Mouse (Mus musculus): Measurements from ENCODE around the gene Samd10. TPM values are rescaled to one million over a fixed set of nuclear protein-coding genes. Genes with fewer than 3 reads are reported as not detected.
A peak's percentile ranks its signal among the peaks of the same experiment; 100 is the strongest.

Gene Samd10
- polyA plus RNA-seq, 1 experiment from 2014 or later = 2.6 TPM

DNA sequence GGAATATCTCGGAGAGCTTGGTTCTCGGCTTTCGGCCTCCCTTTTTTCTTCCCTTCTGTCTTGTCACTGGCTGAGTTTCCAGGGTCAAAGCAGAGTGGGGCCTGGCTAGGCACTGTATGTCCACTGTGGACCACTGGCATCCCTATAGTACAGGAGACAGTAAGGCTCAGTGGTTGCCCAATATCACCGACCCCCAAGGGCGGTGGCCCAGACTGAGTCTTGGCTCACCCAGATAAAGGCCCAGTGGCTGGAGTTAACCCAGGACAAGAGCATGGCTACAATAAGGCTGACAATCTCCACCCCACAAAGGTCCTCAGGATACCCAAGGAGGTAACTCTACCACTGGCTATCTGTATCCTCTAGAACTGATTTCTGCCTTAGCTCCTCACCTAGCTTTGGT is 8.5 kb downstream of the Samd10 start:
- Histone ChIP-seq H3K27me3 (0 out of 2 replicates have a peak, but pooled peaks cover 3% of the 10 kb centered on the region), H3K4me2 (no peak overlapping the region), H3K4me1 (replicated peaks) (peaks cover 40% of the 10 kb centered on the region), H3K36me3 (replicated peaks) (peaks cover 51% of the 10 kb centered on the region), H3K9ac (no peak overlapping the region), H3K9me3 (replicated peaks) (no peaks in the 10 kb centered on the region), H3K27ac (replicated peaks) (no peak overlapping the region), H3K4me3 (replicated peaks) (no peak overlapping the region)
- 65% methylated on average over 5 of the region's 5 CpGs for WGBS (ENCODE audit: insufficient replicate concordance)
- ATAC-seq (ENCODE audit: insufficient read depth) = no peak

DNA sequence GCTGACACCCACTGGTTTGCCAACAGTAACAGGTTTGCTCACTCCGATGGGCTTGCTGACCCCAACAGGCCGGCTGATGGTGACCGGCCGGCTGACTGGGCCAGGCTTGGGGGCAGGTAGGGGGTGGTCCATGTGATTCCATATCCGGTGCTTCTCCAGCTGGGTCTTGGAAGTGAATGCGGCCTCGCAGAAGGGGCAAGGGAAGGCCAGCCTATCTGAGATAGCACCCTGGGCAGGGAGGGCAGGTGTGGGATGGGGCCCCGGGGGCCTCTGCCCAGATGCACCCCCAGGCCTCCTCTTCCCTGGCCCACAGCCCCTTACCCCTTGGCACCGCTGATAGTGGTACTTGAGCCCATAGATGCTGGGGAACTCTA is 9.3 kb downstream of the Samd10 start:
- Histone ChIP-seq H3K36me3 (replicated peaks) (peaks cover 58% of the 10 kb centered on the region), H3K4me1 (replicated peaks) (peaks cover 40% of the 10 kb centered on the region), H3K9me3 (replicated peaks) (no peaks in the 10 kb centered on the region), H3K27me3 (no peaks in the 10 kb centered on the region), H3K9ac (no peak overlapping the region), H3K4me3 (replicated peaks) (no peak overlapping the region), H3K27ac (replicated peaks) (no peak overlapping the region), H3K4me2 (no peak overlapping the region)
- 87% methylated on average over 9 of the region's 9 CpGs for WGBS (ENCODE audit: insufficient replicate concordance)
- no peak for ATAC-seq (ENCODE audit: insufficient read depth)

DNA sequence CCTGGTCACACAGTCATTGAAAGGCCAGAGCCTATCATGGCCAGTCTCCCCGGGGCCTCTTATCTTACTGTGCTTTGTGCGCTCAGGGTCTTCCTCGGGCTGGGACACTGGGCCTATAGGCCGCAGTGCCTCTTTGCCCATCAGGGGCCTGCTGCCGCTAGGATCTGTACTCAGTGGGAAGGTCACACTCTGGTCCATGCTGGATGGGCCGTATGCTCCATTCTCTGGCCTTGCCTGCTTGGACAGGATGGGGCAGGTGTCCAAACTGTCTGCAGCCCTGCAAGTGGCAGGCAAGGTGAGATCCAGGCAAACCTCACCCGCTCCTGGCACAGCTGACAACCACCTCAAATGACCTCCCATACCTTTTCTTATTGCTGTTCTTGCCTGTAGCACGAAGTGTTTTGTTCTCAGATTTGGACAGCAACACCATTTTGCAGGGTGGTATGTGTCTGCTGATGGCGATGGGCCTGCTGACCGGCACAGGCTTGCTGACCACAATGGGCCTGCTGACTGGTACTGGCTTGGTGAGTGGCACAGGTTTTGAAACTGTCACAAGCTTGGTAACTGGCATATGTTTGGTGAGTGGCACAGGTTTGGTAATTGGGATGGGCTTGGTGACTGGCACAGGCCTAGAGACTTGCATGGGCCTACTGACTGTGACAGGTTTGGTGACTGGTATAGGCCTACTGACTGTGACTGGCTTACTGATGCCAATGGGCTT is 9.8 kb downstream of the Samd10 start:
- Histone ChIP-seq H3K4me3 (replicated peaks) (no peak overlapping the region), H3K9ac (no peak overlapping the region), H3K36me3 (replicated peaks) (peaks cover 58% of the 10 kb centered on the region), H3K4me1 (replicated peaks) (peaks cover 40% of the 10 kb centered on the region), H3K4me2 (no peak overlapping the region), H3K27ac (replicated peaks) (no peak overlapping the region), H3K9me3 (replicated peaks) (no peaks in the 10 kb centered on the region), H3K27me3 (no peaks in the 10 kb centered on the region)
- ATAC-seq (ENCODE audit: insufficient read depth) = no peak
- WGBS (ENCODE audit: insufficient replicate concordance) = 81% methylated on average over 10 of the region's 10 CpGs

DNA sequence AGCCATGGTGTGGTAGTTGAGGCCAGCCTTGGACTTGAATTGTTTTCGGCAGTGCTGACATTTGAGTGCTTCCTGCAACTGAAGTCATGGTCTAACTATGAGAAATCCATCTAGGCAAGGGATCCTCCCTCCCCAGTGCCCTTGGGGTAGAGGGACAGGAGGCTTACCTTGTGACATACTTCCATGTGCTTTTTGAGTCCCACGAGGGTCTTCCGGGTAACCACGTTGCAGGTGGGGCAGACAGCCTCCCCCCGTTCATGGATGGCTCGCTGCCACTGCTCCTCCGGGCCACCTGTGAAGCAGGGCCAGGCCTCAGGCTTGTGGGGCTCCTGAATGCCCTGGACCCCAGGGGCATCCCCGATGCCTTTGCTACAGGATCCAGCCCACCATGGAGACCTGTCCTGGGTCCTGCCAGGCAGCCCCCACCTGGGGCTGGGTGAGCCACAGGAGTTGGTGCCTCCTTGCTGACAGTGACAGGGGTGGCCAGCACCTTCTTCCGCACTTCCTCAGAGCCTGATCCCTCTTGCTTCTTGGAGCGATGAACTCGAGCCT is 10.7 kb downstream of the Samd10 start:
- H3K9me3 ChIP-seq (replicated peaks) = no peaks in the 10 kb centered on the region
- H3K9ac ChIP-seq = no peak overlapping the region
- H3K4me2 ChIP-seq = no peak overlapping the region
- H3K4me3 ChIP-seq (replicated peaks) = no peak overlapping the region
- WGBS (ENCODE audit: insufficient replicate concordance) = 83% methylated on average over 11 of the region's 11 CpGs
- H3K36me3 ChIP-seq (replicated peaks) = peaks cover 58% of the 10 kb centered on the region
- H3K4me1 ChIP-seq (replicated peaks) = peaks cover 36% of the 10 kb centered on the region
- H3K27ac ChIP-seq (replicated peaks) = no peak overlapping the region
- ATAC-seq (ENCODE audit: insufficient read depth) = no peak
- H3K27me3 ChIP-seq = no peaks in the 10 kb centered on the region

DNA sequence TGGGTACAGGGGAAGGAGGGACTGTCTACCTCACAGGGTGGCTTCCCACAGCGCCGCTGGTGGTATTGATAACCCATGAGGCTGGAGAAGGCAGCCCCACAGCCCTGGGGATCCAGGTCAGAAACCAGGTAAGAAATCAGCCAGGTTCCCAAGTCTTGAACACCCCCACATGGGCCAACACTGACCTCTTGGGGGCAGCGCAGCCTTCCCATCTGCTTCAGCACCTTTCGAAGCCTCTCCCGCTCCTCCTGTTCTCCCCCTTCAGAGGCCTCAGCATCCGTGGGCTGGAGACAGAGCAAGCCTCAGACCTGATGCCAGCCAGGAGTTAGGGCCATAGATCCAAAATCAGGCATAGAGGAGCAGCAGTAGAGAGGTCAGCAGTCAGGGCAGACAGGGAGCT is 11.2 kb downstream of the Samd10 start:
- 72% methylated on average over 6 of the region's 6 CpGs for WGBS (ENCODE audit: insufficient replicate concordance)
- Histone ChIP-seq H3K9ac (no peak overlapping the region), H3K9me3 (replicated peaks) (no peaks in the 10 kb centered on the region), H3K4me3 (replicated peaks) (no peak overlapping the region), H3K27me3 (no peaks in the 10 kb centered on the region), H3K27ac (replicated peaks) (no peak overlapping the region), H3K4me1 (replicated peaks) (peaks cover 31% of the 10 kb centered on the region), H3K36me3 (replicated peaks) (peaks cover 58% of the 10 kb centered on the region), H3K4me2 (no peak overlapping the region)
- no peak for ATAC-seq (ENCODE audit: insufficient read depth)

DNA sequence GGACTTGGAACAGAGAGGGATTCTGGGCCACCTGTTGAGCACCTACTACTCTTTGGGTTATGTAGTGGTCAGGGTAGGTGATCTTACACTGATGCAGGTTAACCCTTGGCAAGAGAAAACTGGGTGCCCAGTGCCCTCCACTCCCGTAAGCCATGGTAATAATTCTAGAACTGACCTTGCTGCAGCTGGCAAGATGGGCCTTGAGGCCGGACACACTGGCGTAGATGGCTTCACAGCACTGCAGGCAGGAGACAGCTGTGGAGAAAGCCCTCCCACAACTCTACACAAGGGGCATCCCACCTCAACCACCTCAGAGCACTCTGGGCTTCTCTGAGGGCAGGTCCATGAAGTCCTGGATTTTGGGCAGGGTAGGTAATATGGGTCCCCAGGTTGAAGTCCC is 12.9 kb downstream of the Samd10 start:
- 83% methylated on average over 3 of the region's 3 CpGs for WGBS (ENCODE audit: insufficient replicate concordance)
- Histone ChIP-seq H3K36me3 (replicated peaks) (peaks cover 58% of the 10 kb centered on the region), H3K9ac (no peak overlapping the region)

DNA sequence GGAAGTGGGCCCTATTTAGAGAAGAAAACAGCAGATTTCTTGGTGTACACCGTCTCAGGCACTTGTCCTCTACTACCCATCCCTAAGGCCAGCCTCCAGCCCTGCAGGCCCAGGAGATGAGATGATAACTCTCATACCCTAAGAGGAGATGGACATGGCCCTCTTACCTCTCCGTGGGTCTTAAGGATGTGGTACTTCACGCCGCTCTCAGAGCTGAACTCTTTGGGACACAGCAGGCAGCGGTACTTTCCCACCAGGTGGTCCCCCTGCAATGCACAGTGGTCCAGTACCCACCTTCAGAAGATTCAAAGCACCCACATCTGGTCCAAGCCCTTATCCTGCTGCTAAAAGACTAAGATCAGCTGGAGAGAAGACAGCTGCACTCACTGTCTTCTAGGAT is 13.5 kb downstream of the Samd10 start:
- H3K27me3 ChIP-seq = no peaks in the 10 kb centered on the region
- H3K4me1 ChIP-seq (replicated peaks) = peaks cover 28% of the 10 kb centered on the region
- H3K4me3 ChIP-seq (replicated peaks) = no peak overlapping the region
- ATAC-seq (ENCODE audit: insufficient read depth) = no peak
- H3K36me3 ChIP-seq (replicated peaks) = peaks cover 56% of the 10 kb centered on the region
- H3K27ac ChIP-seq (replicated peaks) = no peak overlapping the region
- H3K9ac ChIP-seq = no peak overlapping the region
- no peaks in the 10 kb centered on the region for H3K9me3 ChIP-seq (replicated peaks)
- WGBS (ENCODE audit: insufficient replicate concordance) = 65% methylated on average over 5 of the region's 5 CpGs
- H3K4me2 ChIP-seq = no peak overlapping the region

More for the DNA sequence above, 12.9 kb downstream of the Samd10 start:
- Histone ChIP-seq H3K4me2 (no peak overlapping the region), H3K4me3 (replicated peaks) (no peak overlapping the region), H3K9me3 (replicated peaks) (no peaks in the 10 kb centered on the region), H3K27ac (replicated peaks) (no peak overlapping the region), H3K27me3 (no peaks in the 10 kb centered on the region), H3K4me1 (replicated peaks) (peaks cover 29% of the 10 kb centered on the region)
- ATAC-seq (ENCODE audit: insufficient read depth) = no peak

DNA sequence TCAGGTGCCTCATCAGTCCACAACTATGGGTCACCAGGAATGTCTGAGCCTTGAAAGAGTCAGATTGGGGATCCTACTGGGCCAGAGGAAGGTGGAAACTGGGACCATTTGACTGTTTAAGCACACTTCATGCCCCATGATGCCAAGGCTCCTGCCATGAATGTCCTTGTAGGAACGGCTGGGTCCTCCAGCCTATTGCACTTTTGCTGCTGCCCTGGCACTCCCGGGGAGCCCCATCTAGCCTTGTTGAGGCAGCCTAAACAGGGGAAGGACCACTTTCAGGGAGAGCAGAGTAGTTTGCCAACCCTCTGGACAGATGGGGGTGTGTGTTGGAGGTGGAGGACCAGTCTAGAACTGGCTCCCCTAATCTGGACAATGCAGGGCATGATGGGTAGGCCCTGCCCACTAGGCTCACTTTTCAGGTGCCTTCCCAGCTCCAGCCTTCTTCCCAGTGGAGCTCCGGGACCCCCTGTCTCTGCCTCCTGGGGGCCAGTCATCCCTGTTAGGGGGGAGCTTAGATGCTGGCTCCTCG is 14.5 kb downstream of the Samd10 start, which contains the start of gene Uckl1:
Gene Uckl1 (minus strand): TSS at position 482 of the 532 bp plus-strand sequence.
- 70% methylated on average over 4 of the region's 4 CpGs for WGBS (ENCODE audit: insufficient replicate concordance)
- Histone ChIP-seq H3K27me3 (no peaks in the 10 kb centered on the region), H3K36me3 (replicated peaks) (peaks cover 46% of the 10 kb centered on the region), H3K9me3 (replicated peaks) (no peaks in the 10 kb centered on the region), H3K27ac (replicated peaks) (no peak within 1 kb of the TSS), H3K4me3 (replicated peaks) (no peak within 1 kb of the TSS), H3K9ac (no peak within 1 kb of the TSS), H3K4me1 (replicated peaks) (peaks cover 30% of the 10 kb centered on the region), H3K4me2 (no peak within 1 kb of the TSS)
- ATAC-seq (ENCODE audit: insufficient read depth) = no peak

DNA sequence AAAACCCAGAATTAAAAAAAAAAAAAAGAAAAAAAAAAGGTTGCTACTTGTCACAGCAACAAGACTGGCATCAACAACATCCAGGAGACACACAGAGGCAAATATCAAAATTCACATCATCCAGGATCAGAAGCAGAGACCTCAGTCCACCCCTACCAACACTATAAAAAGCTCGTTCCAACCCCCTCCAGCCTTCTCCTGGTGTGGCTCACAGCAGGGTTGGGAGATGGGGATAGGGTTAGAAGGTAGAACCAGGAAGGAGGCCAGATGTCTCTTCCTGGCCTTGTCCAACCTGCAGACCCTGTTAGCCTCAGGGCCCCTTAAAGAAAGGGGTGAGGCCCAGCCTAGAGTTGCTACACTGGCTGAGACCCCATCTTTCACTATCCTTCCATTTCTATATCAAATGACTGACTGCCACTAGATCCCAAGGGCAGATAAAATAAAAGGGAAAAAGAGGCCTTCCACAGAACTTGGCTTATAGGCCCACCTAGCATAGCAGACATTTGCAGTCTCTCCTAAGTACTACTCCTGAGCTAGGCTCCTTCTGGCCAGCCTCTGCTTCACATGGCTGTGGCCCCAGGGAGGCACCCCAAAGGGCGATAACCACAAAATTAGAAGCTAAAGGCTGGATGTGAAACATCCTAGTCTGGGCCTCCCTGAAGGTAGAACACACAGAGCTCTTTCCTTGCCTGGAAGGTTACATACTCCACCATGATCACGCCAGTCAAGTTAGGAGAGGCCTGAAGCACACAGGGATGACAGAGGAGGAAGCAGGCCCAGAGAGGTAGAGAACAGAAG is 15.4 kb downstream of the Samd10 start:
- Histone ChIP-seq H3K4me1 (replicated peaks) (peaks cover 38% of the 10 kb centered on the region), H3K36me3 (replicated peaks) (peaks cover 38% of the 10 kb centered on the region), H3K27me3 (no peaks in the 10 kb centered on the region), H3K9me3 (replicated peaks) (no peaks in the 10 kb centered on the region), H3K9ac (no peak overlapping the region), H3K4me3 (replicated peaks) (no peak overlapping the region), H3K4me2 (no peak overlapping the region), H3K27ac (replicated peaks) (no peak overlapping the region)
- ATAC-seq (ENCODE audit: insufficient read depth) = no peak
- 58% methylated on average over 3 of the region's 3 CpGs for WGBS (ENCODE audit: insufficient replicate concordance)

DNA sequence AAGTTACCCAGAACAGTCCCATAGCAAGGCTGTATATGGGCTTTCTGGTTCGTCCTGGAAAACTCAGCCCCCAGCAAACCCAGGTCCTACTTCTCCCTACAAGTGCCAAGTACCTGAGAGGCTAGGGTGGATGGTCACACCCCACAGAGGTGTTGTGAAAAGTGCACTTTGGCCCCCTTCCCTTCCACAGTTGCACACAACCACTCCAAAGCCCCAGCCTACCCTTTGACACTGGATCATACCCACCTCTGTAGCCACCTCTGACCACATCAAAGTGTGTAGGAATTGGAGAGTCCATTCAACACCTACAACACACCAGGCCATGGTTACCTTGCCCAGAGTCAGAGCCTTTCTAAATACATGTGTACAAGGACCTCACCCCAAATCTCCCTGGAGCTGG is 16.1 kb downstream of the Samd10 start:
- no peaks in the 10 kb centered on the region for H3K27me3 ChIP-seq
- H3K4me3 ChIP-seq (replicated peaks) = no peak overlapping the region
- peak overlapping the region; percentile 94; the same call in 1 of the 2 replicates for H3K27ac ChIP-seq (replicated peaks)
- no peak for ATAC-seq (ENCODE audit: insufficient read depth)
- peaks cover 45% of the 10 kb centered on the region for H3K4me1 ChIP-seq (replicated peaks)
- WGBS (ENCODE audit: insufficient replicate concordance) = 63% methylated on average over 1 of the region's 1 CpGs
- peaks cover 30% of the 10 kb centered on the region for H3K36me3 ChIP-seq (replicated peaks)
- H3K4me2 ChIP-seq = no peak overlapping the region
- no peaks in the 10 kb centered on the region for H3K9me3 ChIP-seq (replicated peaks)
- H3K9ac ChIP-seq = no peak overlapping the region

DNA sequence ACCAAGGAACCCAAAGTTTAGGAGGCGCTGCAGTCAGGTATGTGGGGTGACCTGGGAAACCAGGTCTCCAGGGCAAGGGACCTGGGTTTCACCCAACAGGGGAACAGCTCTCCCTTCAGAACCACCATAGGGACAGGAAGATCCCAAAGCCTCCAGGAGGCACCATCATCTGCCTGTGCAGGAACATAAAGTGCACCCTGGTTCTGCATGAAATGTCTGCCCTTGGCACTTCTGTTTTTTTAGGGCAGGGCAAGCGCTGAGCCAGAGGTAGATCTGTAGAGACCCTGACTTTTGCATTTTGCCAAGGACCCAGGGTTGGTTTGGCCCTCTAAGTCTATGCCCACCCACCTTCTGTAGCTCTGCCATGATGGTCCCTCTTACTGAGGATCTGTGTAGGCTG is 16.7 kb downstream of the Samd10 start:
- peaks cover 26% of the 10 kb centered on the region for H3K36me3 ChIP-seq (replicated peaks)
- H3K4me2 ChIP-seq = peak overlapping the region; percentile 98
- H3K27me3 ChIP-seq = no peaks in the 10 kb centered on the region
- peaks cover 51% of the 10 kb centered on the region for H3K4me1 ChIP-seq (replicated peaks)
- H3K4me3 ChIP-seq (replicated peaks) = peak overlapping the region; percentile 77
- WGBS (ENCODE audit: insufficient replicate concordance) = 76% methylated on average over 2 of the region's 2 CpGs
- ATAC-seq (ENCODE audit: insufficient read depth) = no peak
- no peak overlapping the region for H3K9ac ChIP-seq
- H3K9me3 ChIP-seq (replicated peaks) = no peaks in the 10 kb centered on the region
- H3K27ac ChIP-seq (replicated peaks) = peak overlapping the region; percentile 94
